Mouse (Mus musculus) heart, embryonic 14.5 days (tissue): ENCODE data around the gene Pacsin3. TPM values are rescaled to one million over a fixed set of nuclear protein-coding genes. Genes with fewer than 3 reads are reported as not detected.
"Not testable (repeated sequence)": the region's sequence is repeated elsewhere in the genome, so short reads cannot be mapped to it uniquely, and the experiment has no call there.

Source experiments
- ATAC-seq: fragments of 200-750 bp; cut with Nextera tagmentation; 2 replicates; pipeline ENCODE4 v1.8.0; 2017; ENCODE audit warnings: low read depth, moderate TSS enrichment; ENCODE audit not compliant: insufficient number of reproducible peaks, insufficient read depth, low FRiP score
- H3K27ac ChIP-seq, 2 experiments: fragments of 200-500 bp in 1 of 2; fragments of 300-500 bp in 1 of 2; sonication (generic) in 1 of 2; replicated peaks in 1 of 2; 2 replicates each; pipeline ENCODE4 v1.5.1; 2012 to 2014; ENCODE audit warnings: low read depth in 2 of 2, low read length in 2 of 2, control low read depth in 1 of 2, mild to moderate bottlenecking in 1 of 2, mixed read lengths in 1 of 2; ENCODE audit not compliant: control insufficient read depth in 1 of 2, insufficient read depth in 1 of 2
- H3K27me3 ChIP-seq: fragments of 300-500 bp; sonication (generic); 2 replicates; pipeline ENCODE4 v1.6.1; 2014; ENCODE audit warnings: mild to moderate bottlenecking, low read length, control low read depth; ENCODE audit not compliant: control insufficient read depth, insufficient read depth
- H3K36me3 ChIP-seq: fragments of 300-500 bp; sonication (generic); 2 replicates; pipeline ENCODE4 v1.6.1; 2014; ENCODE audit warnings: mild to moderate bottlenecking, control low read depth, low read length, mixed read lengths; ENCODE audit not compliant: control insufficient read depth, insufficient read depth
- H3K4me1 ChIP-seq, 2 experiments: fragments of 200-500 bp in 1 of 2; fragments of 300-500 bp in 1 of 2; sonication (generic) in 1 of 2; 2 replicates each; pipeline ENCODE4 v1.6.1; 2012 to 2014; ENCODE audit warnings: low read length in 2 of 2, control low read depth in 1 of 2, mixed read lengths in 1 of 2; ENCODE audit not compliant: control insufficient read depth in 2 of 2, insufficient read depth in 2 of 2
- H3K4me2 ChIP-seq: fragments of 300-500 bp; sonication (generic); 2 replicates; pipeline ENCODE4 v1.6.1; 2014; ENCODE audit warnings: mild to moderate bottlenecking, low read length
- H3K4me3 ChIP-seq, 2 experiments: fragments of 200-500 bp in 1 of 2; fragments of 300-500 bp in 1 of 2; sonication (generic) in 1 of 2; 2 replicates each; pipeline ENCODE4 v1.5.1; 2012 to 2014; ENCODE audit warnings: low read length in 2 of 2, mild to moderate bottlenecking in 2 of 2, control low read depth in 1 of 2, low read depth in 1 of 2, moderate library complexity in 1 of 2; ENCODE audit not compliant: control insufficient read depth in 1 of 2, insufficient read depth in 1 of 2
- H3K9ac ChIP-seq: fragments of 300-500 bp; sonication (generic); 2 replicates; pipeline ENCODE4 v1.6.1; 2014; ENCODE audit warnings: mild to moderate bottlenecking, low read length
- H3K9me3 ChIP-seq: fragments of 300-500 bp; sonication (generic); 2 replicates; pipeline ENCODE4 v1.6.1; 2016; ENCODE audit warnings: low read length, control low read depth; ENCODE audit not compliant: control insufficient read depth
- WGBS: fragments of 180-500 bp; shearing (Covaris S2); extraction: QIAGEN DNeasy Blood & Tissue Kit; methylation state at CpG from one replicate; pipeline ENCODE4 v1.1.7; 2014; 5-methylcytosine and 5-hydroxymethylcytosine counted together
- polyA plus RNA-seq: library from polyadenylated mRNA; unstranded; fragments of >200 nt; fragmentation: Nextera tagmentation; extraction: Ambion mirVana; gene quantifications from 2 replicates; pipeline ENCODE4 v1.2.1, GENCODE M21; 2014

Pacsin3 gene
- polyA plus RNA-seq, 1 experiment from 2014 or later: 39.6 TPM

- H3K9ac ChIP-seq: peak within 1 kb of the TSS; percentile 83
- peaks cover 0 to 7% of the 10 kb centered on the region in 2 experiments; a peak in 2 of 4 replicates for H3K4me1 ChIP-seq
- WGBS: 2% methylated on average over 46 of the region's 48 CpGs
- ATAC-seq: peak; percentile 99
- H3K27me3 ChIP-seq: no peaks in the 10 kb centered on the region
- 0 out of 2 replicates have a peak, but pooled peaks cover 6% of the 10 kb centered on the region for H3K36me3 ChIP-seq
- H3K9me3 ChIP-seq: no peaks in the 10 kb centered on the region
- H3K27ac ChIP-seq: peak within 1 kb of the TSS; percentile 92 to 97
- H3K4me3 ChIP-seq: peak within 1 kb of the TSS; percentile 71 to 79
- peak within 1 kb of the TSS; percentile 97 for H3K4me2 ChIP-seq
Observed at GRCm38 (mm10) chr2:91236601-91237510, 18.9 kb upstream of the Pacsin3 start, which contains the start of gene Ddb2. Gene Ddb2, minus strand, starts transcription at chr2:91236982.

- Histone ChIP-seq H3K27ac (peak overlapping the region; percentile 92 to 97; a peak in 3 of 4 replicates), H3K9ac (peak overlapping the region; percentile 76), H3K4me3 (peak overlapping the region; percentile 71 to 79), H3K4me2 (peak overlapping the region; percentile 97)
- H3K4me1 ChIP-seq, H3K27me3 ChIP-seq, H3K36me3 ChIP-seq, H3K9me3 ChIP-seq: not testable (repeated sequence)
- WGBS: 19% methylated on average over 4 of the region's 4 CpGs
- 0 out of 2 replicates have a peak, but pooled peaks have one; percentile 8 for ATAC-seq
Observed at GRCm38 (mm10) chr2:91237511-91238080, 18.2 kb upstream of the Pacsin3 start.

GRCm38 (mm10) chr2:91242547-91242946, 13.2 kb upstream of the Pacsin3 start:
- H3K27me3 ChIP-seq: no peaks in the 10 kb centered on the region
- WGBS: 67% methylated on average over 5 of the region's 5 CpGs

GRCm38 (mm10) chr2:91243416-91243815, 12.3 kb upstream of the Pacsin3 start:
- H3K4me1 ChIP-seq: no peaks in the 10 kb centered on the region
- H3K27me3 ChIP-seq: no peaks in the 10 kb centered on the region
- no peaks in the 10 kb centered on the region for H3K9me3 ChIP-seq
- H3K4me2 ChIP-seq: no peak overlapping the region
- H3K4me3 ChIP-seq: no peak overlapping the region
- H3K27ac ChIP-seq: no peak overlapping the region
- H3K36me3 ChIP-seq: no peaks in the 10 kb centered on the region
- WGBS: 64% methylated on average over 3 of the region's 3 CpGs
- ATAC-seq: no peak
- H3K9ac ChIP-seq: no peak overlapping the region

More at GRCm38 (mm10) chr2:91242547-91242946, 13.2 kb upstream of the Pacsin3 start:
- no peak overlapping the region for H3K4me2 ChIP-seq
- H3K4me1 ChIP-seq: 0 out of 4 replicates have a peak, but pooled peaks cover 0 to 2% of the 10 kb centered on the region in 2 experiments
- no peak overlapping the region for H3K9ac ChIP-seq
- no peak for ATAC-seq
- H3K36me3 ChIP-seq: no peaks in the 10 kb centered on the region
- H3K27ac ChIP-seq: no peak overlapping the region
- no peak overlapping the region for H3K4me3 ChIP-seq
- H3K9me3 ChIP-seq: no peaks in the 10 kb centered on the region

- Histone ChIP-seq H3K4me3 (no peak overlapping the region), H3K4me2 (no peak overlapping the region), H3K27me3 (no peaks in the 10 kb centered on the region), H3K4me1 (no peaks in the 10 kb centered on the region), H3K36me3 (no peaks in the 10 kb centered on the region), H3K9ac (no peak overlapping the region), H3K9me3 (no peaks in the 10 kb centered on the region), H3K27ac (no peak overlapping the region)
- 65% methylated on average over 5 of the region's 5 CpGs for WGBS
- no peak for ATAC-seq
Observed at GRCm38 (mm10) chr2:91244557-91245228, 11.1 kb upstream of the Pacsin3 start.

- Histone ChIP-seq H3K9ac (no peak overlapping the region), H3K4me1 (peaks cover 3 to 14% of the 10 kb centered on the region in 2 experiments)
Observed at GRCm38 (mm10) chr2:91248366-91248765, 7.4 kb upstream of the Pacsin3 start.

GRCm38 (mm10) chr2:91252001-91252400, 3.8 kb upstream of the Pacsin3 start:
- no peak overlapping the region for H3K4me3 ChIP-seq
- 53% methylated on average over 4 of the region's 4 CpGs for WGBS
- peaks cover 10% of the 10 kb centered on the region for H3K27me3 ChIP-seq
- peak overlapping the region; percentile 53 to 70 for H3K27ac ChIP-seq
- ATAC-seq: no peak
- no peak overlapping the region for H3K9ac ChIP-seq
- no peak overlapping the region for H3K4me2 ChIP-seq
- H3K9me3 ChIP-seq: no peaks in the 10 kb centered on the region
- peaks cover 9 to 20% of the 10 kb centered on the region in 2 experiments for H3K4me1 ChIP-seq
- no peaks in the 10 kb centered on the region for H3K36me3 ChIP-seq

More at GRCm38 (mm10) chr2:91248366-91248765, 7.4 kb upstream of the Pacsin3 start:
- Histone ChIP-seq H3K4me2 (no peak overlapping the region), H3K9me3 (no peaks in the 10 kb centered on the region), H3K36me3 (no peaks in the 10 kb centered on the region), H3K4me3 (no peak overlapping the region), H3K27ac (no peak overlapping the region), H3K27me3 (no peaks in the 10 kb centered on the region)
- no peak for ATAC-seq
- WGBS: 68% methylated on average over 4 of the region's 4 CpGs
